Mouse (Mus musculus) bone marrow, adult 2 months (tissue): Measurements from ENCODE around the gene Gabrb1. TPM values are rescaled to one million over a fixed set of nuclear protein-coding genes. Genes with fewer than 3 reads are reported as not detected.

Source experiments
- H3K27ac ChIP-seq: fragments of 200-500 bp; 2 replicates; pipeline ENCODE4 v1.5.1; 2012; ENCODE audit warnings: low read depth, mild to moderate bottlenecking, control low read depth, inconsistent platforms, low read length; ENCODE audit not compliant: control insufficient read depth, poor library complexity, insufficient read depth
- H3K4me1 ChIP-seq: fragments of 200-500 bp; 2 replicates; pipeline ENCODE4 v1.6.1; 2011; ENCODE audit warnings: low read length; ENCODE audit not compliant: control insufficient read depth, insufficient read depth
- H3K4me3 ChIP-seq: fragments of 200-500 bp; replicated peaks from 2 replicates; pipeline ENCODE3; 2011; ENCODE audit warnings: mild to moderate bottlenecking, low read depth, low read length, control low read depth; ENCODE audit not compliant: control insufficient read depth
- CTCF ChIP-seq: fragments of 200-500 bp; IDR thresholded peaks from 2 replicates; pipeline ENCODE4 v1.5.1; 2011; ENCODE audit warnings: low read length, control low read depth; ENCODE audit not compliant: control insufficient read depth, insufficient read depth
- POLR2A ChIP-seq: fragments of 200-500 bp; IDR thresholded peaks from 2 replicates; pipeline ENCODE4 v1.6.1; 2011; ENCODE audit warnings: low read depth, mild to moderate bottlenecking, control low read depth, low read length, borderline replicate concordance; ENCODE audit not compliant: control insufficient read depth
- WGBS: fragments of 180-500 bp; shearing (Covaris S2); methylation state at CpG from one replicate; pipeline ENCODE4 v1.1.7; 2018; 5-methylcytosine and 5-hydroxymethylcytosine counted together
- polyA plus RNA-seq: library from polyadenylated mRNA; stranded (reverse); fragments of >200 nt; gene quantifications from 2 replicates; pipeline ENCODE4 v1.2.4, GENCODE M21; 2011; ENCODE audit warnings: low replicate concordance; ENCODE audit not compliant: missing spikeins, insufficient read depth, insufficient read length

Gene Gabrb1
- polyA plus RNA-seq, 1 experiment = 0.10 TPM

GRCm38 (mm10) chr5:71658115-71658497 is 193 bp downstream of the Gabrb1 start, which contains the start of gene Gabra4:
Gene Gabra4 (minus strand): TSS chr5:71658308.
- Histone ChIP-seq H3K4me1 (no peaks in the 10 kb centered on the region), H3K27ac (no peak within 1 kb of the TSS), H3K4me3 (no peak within 1 kb of the TSS)
- TF ChIP-seq CTCF = no peak
- TF ChIP-seq POLR2A = no peak
- 3% methylated on average over 15 of the region's 15 CpGs for WGBS

- TF ChIP-seq POLR2A = no peak
- no peak for TF ChIP-seq CTCF
- WGBS = 55% methylated on average over 4 of the region's 4 CpGs
- Histone ChIP-seq H3K4me3 (no peak overlapping the region), H3K4me1 (no peaks in the 10 kb centered on the region), H3K27ac (no peak overlapping the region)
These were observed 7.7 kb downstream of the Gabrb1 start for GRCm38 (mm10) chr5:71665593-71665992.

DNA sequence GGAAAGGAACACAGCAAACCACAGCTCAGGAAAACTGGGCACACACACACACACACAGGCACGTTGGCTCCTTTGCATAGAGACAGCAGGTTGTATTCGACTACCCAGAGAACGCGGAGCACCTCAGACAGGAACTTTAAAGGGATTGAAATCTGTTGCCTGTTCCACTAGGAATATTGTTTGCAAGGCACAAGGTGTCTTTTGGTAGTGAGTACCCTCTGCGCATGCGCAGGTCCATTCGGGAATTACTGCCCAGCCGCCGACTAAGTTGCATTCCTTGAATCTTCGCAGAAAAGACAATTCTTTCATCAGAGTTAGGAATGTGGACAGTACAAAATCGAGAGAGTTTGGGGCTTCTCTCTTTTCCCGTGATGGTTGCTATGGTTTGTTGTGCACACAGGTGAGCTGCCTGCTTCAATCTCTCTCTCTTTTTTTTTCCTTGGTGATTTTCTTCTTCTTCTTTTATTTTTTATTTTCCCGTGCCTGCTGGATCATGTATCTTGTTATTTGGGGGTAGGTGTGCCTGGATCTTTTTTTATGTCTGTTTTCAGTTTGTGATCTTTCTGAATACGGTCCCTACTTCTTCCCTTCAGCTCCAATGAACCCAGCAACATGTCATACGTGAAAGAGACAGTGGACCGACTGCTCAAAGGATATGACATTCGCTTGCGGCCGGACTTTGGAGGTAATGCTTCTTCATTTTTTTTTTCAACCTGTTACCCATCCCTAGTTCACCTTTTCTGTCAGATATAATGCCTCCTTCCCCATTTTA is 42.0 kb downstream of the Gabrb1 start:
- no peak for TF ChIP-seq POLR2A
- TF ChIP-seq CTCF = no peak
- WGBS = 5% methylated on average over 19 of the region's 19 CpGs
- Histone ChIP-seq H3K27ac (no peak overlapping the region), H3K4me3 (no peak overlapping the region), H3K4me1 (no peaks in the 10 kb centered on the region)

- TF ChIP-seq CTCF = no peak
- no peak for TF ChIP-seq POLR2A
- WGBS = 4% methylated on average over 46 of the region's 46 CpGs
These were observed 42.8 kb downstream of the Gabrb1 start for GRCm38 (mm10) chr5:71700468-71701272.

GRCm38 (mm10) chr5:71701273-71701614 is 43.3 kb downstream of the Gabrb1 start:
- TF ChIP-seq POLR2A = no peak
- no peak for TF ChIP-seq CTCF
- H3K4me3 ChIP-seq = no peak overlapping the region
- 0% methylated on average over 6 of the region's 6 CpGs for WGBS
- no peaks in the 10 kb centered on the region for H3K4me1 ChIP-seq
- H3K27ac ChIP-seq = no peak overlapping the region

More at GRCm38 (mm10) chr5:71700468-71701272, 42.8 kb downstream of the Gabrb1 start:
- Histone ChIP-seq H3K27ac (no peak overlapping the region), H3K4me1 (no peaks in the 10 kb centered on the region), H3K4me3 (no peak overlapping the region)

GRCm38 (mm10) chr5:71732931-71733792 is 75.2 kb downstream of the Gabrb1 start:
- WGBS = 76% methylated on average over 8 of the region's 8 CpGs
- Histone ChIP-seq H3K4me3 (no peak overlapping the region), H3K4me1 (no peaks in the 10 kb centered on the region), H3K27ac (no peak overlapping the region)
- no peak for TF ChIP-seq CTCF
- TF ChIP-seq POLR2A = no peak

DNA sequence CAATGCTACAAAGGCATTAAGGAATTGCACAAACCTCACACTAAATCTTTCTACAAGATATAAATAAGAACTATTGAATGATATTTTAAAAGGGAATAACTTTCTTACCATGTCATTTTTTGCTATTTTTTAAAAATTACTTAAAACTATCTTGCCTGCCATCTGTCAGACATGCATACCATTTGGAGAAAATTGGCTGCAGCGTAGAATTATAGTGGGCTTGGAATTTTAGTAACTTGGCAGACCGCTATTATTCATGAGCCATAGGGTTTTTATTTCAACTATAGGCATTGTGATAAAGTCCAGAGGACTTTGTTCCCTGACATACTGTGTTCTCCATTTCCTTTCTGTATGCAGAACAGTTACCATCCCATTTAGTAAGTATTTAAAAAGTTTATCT is 89.5 kb downstream of the Gabrb1 start:
- Histone ChIP-seq H3K27ac (no peak overlapping the region), H3K4me1 (no peaks in the 10 kb centered on the region), H3K4me3 (no peak overlapping the region)
- TF ChIP-seq POLR2A (no peak), CTCF (no peak)
- 80% methylated on average over 2 of the region's 2 CpGs for WGBS
